Mouse (Mus musculus): ENCODE measurements around the gene Slc41a2. TPM values are rescaled to one million over a fixed set of nuclear protein-coding genes. Genes with fewer than 3 reads are reported as not detected.
"Not testable (repeated sequence)": the region's sequence is repeated elsewhere in the genome, so short reads cannot be mapped to it uniquely, and the experiment has no call there.

Slc41a2 gene
- total RNA-seq, 2 experiments from 2014 or later, result 5.0 to 6.6 TPM

GRCm38 (mm10) chr10:83353680-83354332 lies 16.1 kb upstream of the Slc41a2 start:
- DNase-seq (ENCODE audit: low spot score in 2 of 2), result no peak

- not testable (repeated sequence) for DNase-seq (ENCODE audit: low spot score in 2 of 2)
These were observed 14.1 kb upstream of the Slc41a2 start for GRCm38 (mm10) chr10:83351779-83352178.

GRCm38 (mm10) chr10:83350689-83351088 lies 13.0 kb upstream of the Slc41a2 start:
- no peak for DNase-seq (ENCODE audit: low spot score in 2 of 2)

GRCm38 (mm10) chr10:83347494-83347893 lies 9.8 kb upstream of the Slc41a2 start:
- DNase-seq (ENCODE audit: low spot score in 2 of 2), result no peak

- DNase-seq (ENCODE audit: low spot score in 2 of 2), result no peak
These were observed 8.7 kb upstream of the Slc41a2 start for GRCm38 (mm10) chr10:83346359-83346736.

GRCm38 (mm10) chr10:83345693-83346358 lies 8.1 kb upstream of the Slc41a2 start:
- DNase-seq (ENCODE audit: low spot score in 2 of 2), result no peak

GRCm38 (mm10) chr10:83343828-83344685 lies 6.4 kb upstream of the Slc41a2 start:
- DNase-seq (ENCODE audit: low spot score in 2 of 2), result no peak

- peak in 1 of 2 experiments; percentile 16 for DNase-seq (ENCODE audit: low spot score in 2 of 2)
These were observed 5.5 kb upstream of the Slc41a2 start for GRCm38 (mm10) chr10:83343171-83343570.

GRCm38 (mm10) chr10:83341226-83341625 lies 3.5 kb upstream of the Slc41a2 start:
- DNase-seq (ENCODE audit: low spot score in 2 of 2), result no peak

- no peak for DNase-seq (ENCODE audit: low spot score in 2 of 2)
These were observed 403 bp upstream of the Slc41a2 start for GRCm38 (mm10) chr10:83337971-83338598.

- no peak for DNase-seq (ENCODE audit: low spot score in 2 of 2)
These were observed 1.3 kb downstream of the Slc41a2 start for GRCm38 (mm10) chr10:83336336-83336735.

GRCm38 (mm10) chr10:83332581-83332980 lies 5.1 kb downstream of the Slc41a2 start:
- no peak for DNase-seq (ENCODE audit: low spot score in 2 of 2)

- DNase-seq (ENCODE audit: low spot score in 2 of 2), result no peak
These were observed 5.9 kb downstream of the Slc41a2 start for GRCm38 (mm10) chr10:83331811-83332210.

GRCm38 (mm10) chr10:83330336-83330735 lies 7.3 kb downstream of the Slc41a2 start:
- DNase-seq (ENCODE audit: low spot score in 2 of 2), result no peak

- no peak for DNase-seq (ENCODE audit: low spot score in 2 of 2)
These were observed 8.9 kb downstream of the Slc41a2 start for GRCm38 (mm10) chr10:83328791-83329190.

- DNase-seq (ENCODE audit: low spot score in 2 of 2), result no peak
These were observed 10.9 kb downstream of the Slc41a2 start for GRCm38 (mm10) chr10:83326648-83327285.

GRCm38 (mm10) chr10:83325903-83326302 lies 11.8 kb downstream of the Slc41a2 start:
- DNase-seq (ENCODE audit: low spot score in 2 of 2), result no peak

- no peak for DNase-seq (ENCODE audit: low spot score in 2 of 2)
These were observed 12.8 kb downstream of the Slc41a2 start for GRCm38 (mm10) chr10:83324871-83325270.

- DNase-seq (ENCODE audit: low spot score in 2 of 2), result no peak
These were observed 15.1 kb downstream of the Slc41a2 start for GRCm38 (mm10) chr10:83322551-83323100.

- DNase-seq (ENCODE audit: low spot score in 2 of 2), result no peak
These were observed 16.2 kb downstream of the Slc41a2 start for GRCm38 (mm10) chr10:83321528-83321927.

- DNase-seq (ENCODE audit: low spot score in 2 of 2), result no peak
These were observed 16.8 kb downstream of the Slc41a2 start for GRCm38 (mm10) chr10:83320870-83321269.
